Mouse (Mus musculus) gastrocnemius, postnatal 25 days (tissue): ENCODE measurements at regions not wholly inside any gene's neighbourhood (a gene's known extent, or its start where the extent isn't known, plus 50 kb on each side); places are given as distances from the start of the nearest gene placed in this dataset.
A peak's percentile ranks its signal among the peaks of the same experiment; 100 is the strongest.

Experiments
- DNase-seq: peaks from one replicate; pipeline ENCODE4 v3.0.0; 2022

DNA sequence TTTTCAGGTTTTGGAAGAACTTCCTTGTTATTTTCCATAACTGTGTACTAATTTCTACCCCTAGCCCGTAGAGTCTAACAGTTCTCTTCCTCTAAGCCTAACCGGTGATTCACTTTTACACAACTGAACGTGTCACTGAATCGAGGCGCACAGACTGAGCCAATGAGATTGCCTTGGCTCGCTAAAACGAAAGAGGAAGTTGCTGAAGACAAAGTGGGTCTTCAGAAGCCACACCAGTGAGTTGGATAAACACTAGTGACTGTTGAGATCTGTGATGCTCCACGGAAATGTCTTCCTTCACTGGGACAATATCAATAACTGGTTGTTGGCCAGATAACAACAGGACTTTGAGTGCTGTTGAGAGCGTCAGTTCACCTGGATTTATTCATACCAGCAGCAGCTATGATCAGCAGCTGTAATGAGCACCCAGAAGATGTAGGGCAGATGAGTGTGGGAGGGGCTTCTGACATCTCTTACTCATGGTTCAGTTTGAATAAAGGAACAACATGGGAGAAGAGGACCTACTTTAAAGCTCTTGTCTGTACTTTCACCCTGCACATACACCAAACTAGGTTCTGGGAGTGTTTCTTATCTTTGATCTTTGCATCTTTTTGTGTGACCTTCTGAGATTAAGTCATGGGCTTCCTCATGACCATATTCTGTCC, 75.3 kb upstream of the Igfbp7 start:
- no peak for DNase-seq

DNA sequence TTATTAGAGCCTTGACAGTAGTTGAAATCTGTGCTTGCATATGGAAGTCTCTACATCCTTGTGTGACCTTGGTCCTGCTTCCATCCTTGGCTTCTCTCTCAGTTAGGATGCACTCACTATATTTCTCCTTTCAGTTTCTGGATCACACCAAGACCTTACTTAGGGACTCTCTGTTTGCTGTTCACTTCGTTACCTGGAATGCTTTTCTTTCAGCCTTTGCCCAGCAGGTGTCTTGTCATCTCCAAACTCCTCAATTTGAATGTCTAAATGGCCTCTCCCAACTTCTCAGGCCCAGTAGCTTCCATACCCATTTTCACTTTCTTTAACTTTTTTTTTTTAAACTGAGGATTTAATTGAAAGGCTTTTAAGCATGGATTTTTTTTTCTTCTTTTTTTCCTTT, 74.0 kb upstream of the Igfbp7 start:
- DNase-seq, result no peak

GRCm38 (mm10) chr5:77477794-77478193, 70.0 kb upstream of the Igfbp7 start:
- DNase-seq, result no peak

GRCm38 (mm10) chr5:77473896-77474486, 66.2 kb upstream of the Igfbp7 start:
- DNase-seq, result no peak

GRCm38 (mm10) chr5:77469236-77469766, 61.5 kb upstream of the Igfbp7 start:
- no peak for DNase-seq

- DNase-seq, result peak; percentile 42
Observed at GRCm38 (mm10) chr5:77468467-77468866, 60.6 kb upstream of the Igfbp7 start.

DNA sequence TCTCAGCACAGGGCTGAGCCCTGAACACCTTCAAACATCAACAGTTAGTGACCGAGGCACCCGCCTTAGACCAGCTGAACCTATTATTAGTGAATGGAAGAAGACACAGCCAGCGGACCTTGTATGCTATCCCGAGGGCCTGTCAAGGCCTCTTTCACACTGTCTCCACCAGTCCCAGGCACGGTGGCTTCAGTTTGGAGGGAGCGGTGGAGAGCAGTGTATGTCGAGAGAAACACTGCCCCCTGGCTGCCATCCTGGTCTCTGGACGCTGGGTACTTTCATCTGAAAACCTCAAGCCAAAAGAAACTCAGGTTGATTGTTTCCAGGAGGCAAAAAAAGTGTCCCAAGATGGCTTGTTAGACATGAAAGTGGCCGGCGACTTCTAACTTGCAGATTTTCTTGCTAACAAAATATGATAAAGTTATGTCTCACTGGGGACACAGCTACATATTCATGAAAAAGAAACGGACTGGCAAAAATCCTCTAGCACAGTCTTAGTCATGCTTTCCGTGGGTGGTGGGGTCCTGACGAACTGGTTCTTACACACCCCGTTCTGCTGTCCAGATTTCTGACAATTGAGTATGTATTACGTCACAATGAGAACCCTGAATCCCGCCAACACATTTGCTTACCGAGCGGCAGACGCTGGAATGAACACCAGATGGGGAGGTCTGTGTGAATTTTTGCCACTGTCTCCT, 57.2 kb upstream of the Igfbp7 start:
- peak; percentile 38 for DNase-seq

GRCm38 (mm10) chr5:77459896-77460717, 52.3 kb upstream of the Igfbp7 start:
- peak; percentile 82 for DNase-seq
